Mouse (Mus musculus): ENCODE data around the gene Tmco4. TPM values are rescaled to one million over a fixed set of nuclear protein-coding genes. Genes with fewer than 3 reads are reported as not detected.
A peak's percentile ranks its signal among the peaks of the same experiment; 100 is the strongest.

The Tmco4 gene
- total and polyA plus RNA-seq, 3 experiments = 8.4 to 11.7 (median 9.2) TPM

- DNase-seq = no peak
- TF ChIP-seq CTCF (IDR thresholded peaks at IDR 0.05) = no peak
- no peak for TF ChIP-seq POLR2A (IDR thresholded peaks at IDR 0.05; ENCODE audit: insufficient read depth, low read depth, low read length)
- Histone ChIP-seq H3K79me2 (replicated peaks; ENCODE audit: control insufficient read depth, insufficient read depth, low read length) (no peaks in the 10 kb centered on the region), H3K27me3 (ENCODE audit: control insufficient read depth, insufficient read depth, low read length) (no peaks in the 10 kb centered on the region), H3K4me1 (ENCODE audit: control insufficient read depth, insufficient read depth, low read length) (no peaks in the 10 kb centered on the region; the same call in 1 of the 2 replicates), H3K27ac (no peak overlapping the region), H3K9ac (ENCODE audit: low read depth, low read length) (no peak overlapping the region), H3K4me3 (no peak overlapping the region), H3K36me3 (ENCODE audit: control insufficient read depth, insufficient read depth, low read length) (no peaks in the 10 kb centered on the region)
- intact Hi-C loops (cut with DNase I) = no loop called here
- 37% methylated on average over 2 of the region's 2 CpGs for WGBS
These were observed 51.7 kb downstream of the Tmco4 start for GRCm38 (mm10) chr4:139024379-139024778.

- no peak overlapping the region for H3K27ac ChIP-seq
- WGBS = 63% methylated on average over 6 of the region's 6 CpGs
- H3K4me3 ChIP-seq = no peak overlapping the region
- intact Hi-C loops (cut with DNase I) = no loop called here
- no peaks in the 10 kb centered on the region for H3K27me3 ChIP-seq (ENCODE audit: control insufficient read depth, insufficient read depth, low read length)
- H3K36me3 ChIP-seq (ENCODE audit: control insufficient read depth, insufficient read depth, low read length) = no peaks in the 10 kb centered on the region
- H3K9ac ChIP-seq (ENCODE audit: low read depth, low read length) = no peak overlapping the region
- no peak for TF ChIP-seq CTCF (IDR thresholded peaks at IDR 0.05)
- no peak for TF ChIP-seq POLR2A (IDR thresholded peaks at IDR 0.05; ENCODE audit: insufficient read depth, low read depth, low read length)
- no peak for TF ChIP-seq EP300 (IDR thresholded peaks at IDR 0.05; ENCODE audit: insufficient read depth, low read depth, low read length)
- peak in 1 of 2 experiments; percentile 41 for DNase-seq
- H3K4me1 ChIP-seq (ENCODE audit: control insufficient read depth, insufficient read depth, low read length) = peaks cover 4% of the 10 kb centered on the region
- H3K79me2 ChIP-seq (replicated peaks; ENCODE audit: control insufficient read depth, insufficient read depth, low read length) = no peaks in the 10 kb centered on the region
These were observed 58.0 kb downstream of the Tmco4 start for GRCm38 (mm10) chr4:139030675-139031074.

GRCm38 (mm10) chr4:139032521-139032920 lies 59.8 kb downstream of the Tmco4 start:
- 85% methylated on average over 12 of the region's 12 CpGs for WGBS
- peaks cover 4% of the 10 kb centered on the region for H3K4me1 ChIP-seq (ENCODE audit: control insufficient read depth, insufficient read depth, low read length)
- no peaks in the 10 kb centered on the region for H3K27me3 ChIP-seq (ENCODE audit: control insufficient read depth, insufficient read depth, low read length)
- no peak overlapping the region for H3K27ac ChIP-seq
- no peaks in the 10 kb centered on the region for H3K79me2 ChIP-seq (replicated peaks; ENCODE audit: control insufficient read depth, insufficient read depth, low read length)
- DNase-seq = no peak
- H3K9ac ChIP-seq (ENCODE audit: low read depth, low read length) = no peak overlapping the region
- no peaks in the 10 kb centered on the region for H3K36me3 ChIP-seq (ENCODE audit: control insufficient read depth, insufficient read depth, low read length)
- TF ChIP-seq POLR2A (IDR thresholded peaks at IDR 0.05; ENCODE audit: insufficient read depth, low read depth, low read length) (no peak), CTCF (IDR thresholded peaks at IDR 0.05) (no peak), EP300 (IDR thresholded peaks at IDR 0.05; ENCODE audit: insufficient read depth, low read depth, low read length) (no peak)
- H3K4me3 ChIP-seq = no peak overlapping the region
- intact Hi-C loops (cut with DNase I) = no loop called here

GRCm38 (mm10) chr4:139033263-139034009 lies 60.7 kb downstream of the Tmco4 start:
- no peaks in the 10 kb centered on the region for H3K27me3 ChIP-seq (ENCODE audit: control insufficient read depth, insufficient read depth, low read length)
- no peak overlapping the region for H3K9ac ChIP-seq (ENCODE audit: low read depth, low read length)
- intact Hi-C loops (cut with DNase I) = no loop called here
- no peak overlapping the region for H3K4me3 ChIP-seq
- H3K36me3 ChIP-seq (ENCODE audit: control insufficient read depth, insufficient read depth, low read length) = no peaks in the 10 kb centered on the region
- H3K27ac ChIP-seq = no peak overlapping the region; the same call in 1 of the 2 replicates
- peaks cover 4% of the 10 kb centered on the region for H3K4me1 ChIP-seq (ENCODE audit: control insufficient read depth, insufficient read depth, low read length)
- no peak for DNase-seq
- 60% methylated on average over 11 of the region's 11 CpGs for WGBS
- TF ChIP-seq POLR2A (IDR thresholded peaks at IDR 0.05; ENCODE audit: insufficient read depth, low read depth, low read length) (no peak), CTCF (IDR thresholded peaks at IDR 0.05) (no peak), EP300 (IDR thresholded peaks at IDR 0.05; ENCODE audit: insufficient read depth, low read depth, low read length) (no peak)
- no peaks in the 10 kb centered on the region for H3K79me2 ChIP-seq (replicated peaks; ENCODE audit: control insufficient read depth, insufficient read depth, low read length)

GRCm38 (mm10) chr4:139034010-139034367 lies 61.3 kb downstream of the Tmco4 start:
- no peaks in the 10 kb centered on the region for H3K36me3 ChIP-seq (ENCODE audit: control insufficient read depth, insufficient read depth, low read length)
- WGBS = 66% methylated on average over 8 of the region's 8 CpGs
- H3K4me1 ChIP-seq (ENCODE audit: control insufficient read depth, insufficient read depth, low read length) = peaks cover 4% of the 10 kb centered on the region
- H3K27ac ChIP-seq = no peak overlapping the region; the same call in 1 of the 2 replicates
- no peaks in the 10 kb centered on the region for H3K79me2 ChIP-seq (replicated peaks; ENCODE audit: control insufficient read depth, insufficient read depth, low read length)
- no peak for DNase-seq
- H3K4me3 ChIP-seq = no peak overlapping the region
- no peaks in the 10 kb centered on the region for H3K27me3 ChIP-seq (ENCODE audit: control insufficient read depth, insufficient read depth, low read length)
- H3K9ac ChIP-seq (ENCODE audit: low read depth, low read length) = no peak overlapping the region
- no peak for TF ChIP-seq EP300 (IDR thresholded peaks at IDR 0.05; ENCODE audit: insufficient read depth, low read depth, low read length)
- TF ChIP-seq POLR2A (IDR thresholded peaks at IDR 0.05; ENCODE audit: insufficient read depth, low read depth, low read length) = no peak
- no peak for TF ChIP-seq CTCF (IDR thresholded peaks at IDR 0.05)
- intact Hi-C loops (cut with DNase I) = no loop called here

GRCm38 (mm10) chr4:139034540-139034939 lies 61.9 kb downstream of the Tmco4 start:
- Histone ChIP-seq H3K27me3 (ENCODE audit: control insufficient read depth, insufficient read depth, low read length) (no peaks in the 10 kb centered on the region), H3K9ac (ENCODE audit: low read depth, low read length) (no peak overlapping the region), H3K36me3 (ENCODE audit: control insufficient read depth, insufficient read depth, low read length) (no peaks in the 10 kb centered on the region), H3K4me1 (ENCODE audit: control insufficient read depth, insufficient read depth, low read length) (peaks cover 4% of the 10 kb centered on the region), H3K79me2 (replicated peaks; ENCODE audit: control insufficient read depth, insufficient read depth, low read length) (no peaks in the 10 kb centered on the region), H3K27ac (no peak overlapping the region), H3K4me3 (no peak overlapping the region)
- DNase-seq = no peak
- TF ChIP-seq EP300 (IDR thresholded peaks at IDR 0.05; ENCODE audit: insufficient read depth, low read depth, low read length) (no peak), CTCF (IDR thresholded peaks at IDR 0.05) (peak; percentile 53)
- 57% methylated on average over 4 of the region's 4 CpGs for WGBS
- intact Hi-C loops (cut with DNase I) = no loop called here
